Mouse (Mus musculus) hindbrain, embryonic 15.5 days (tissue): ENCODE measurements at regions not wholly inside any gene's neighbourhood (a gene's known extent, or its start where the extent isn't known, plus 50 kb on each side); places are given as distances from the start of the nearest gene placed in this dataset.
A peak's percentile ranks its signal among the peaks of the same experiment; 100 is the strongest.

ENCODE experiments used
- ATAC-seq: fragments of 200-750 bp; cut with Nextera tagmentation; 2 replicates; pipeline ENCODE4 v1.8.0; 2017; ENCODE audit warnings: low read depth, moderate number of reproducible peaks, moderate TSS enrichment; ENCODE audit not compliant: low FRiP score
- H3K27ac ChIP-seq: fragments of 300-500 bp; sonication (generic); replicated peaks from 2 replicates; pipeline ENCODE4 v1.5.1; 2015; ENCODE audit warnings: mild to moderate bottlenecking, inconsistent platforms
- H3K27me3 ChIP-seq: fragments of 300-500 bp; sonication (generic); 2 replicates; pipeline ENCODE4 v1.6.1; 2015; ENCODE audit warnings: control low read depth, inconsistent platforms
- H3K36me3 ChIP-seq: fragments of 300-500 bp; sonication (generic); 2 replicates; pipeline ENCODE4 v1.6.1; 2015; ENCODE audit warnings: control low read depth, inconsistent platforms
- H3K4me1 ChIP-seq: fragments of 300-500 bp; sonication (generic); replicated peaks from 2 replicates; pipeline ENCODE4 v1.6.1; 2015; ENCODE audit warnings: control low read depth, inconsistent platforms
- H3K4me2 ChIP-seq: fragments of 300-500 bp; sonication (generic); 2 replicates; pipeline ENCODE4 v1.6.1; 2015; ENCODE audit warnings: moderate library complexity, mild to moderate bottlenecking, inconsistent platforms
- H3K4me3 ChIP-seq: fragments of 300-500 bp; sonication (generic); 2 replicates; pipeline ENCODE4 v1.5.1; 2015; ENCODE audit warnings: mild to moderate bottlenecking, inconsistent platforms
- H3K9ac ChIP-seq: fragments of 300-500 bp; sonication (generic); 2 replicates; pipeline ENCODE4 v1.6.1; 2015; ENCODE audit warnings: inconsistent platforms
- H3K9me3 ChIP-seq: fragments of 300-500 bp; sonication (generic); 2 replicates; pipeline ENCODE4 v1.6.1; 2016; ENCODE audit warnings: control low read depth, inconsistent platforms
- WGBS: fragments of 180-500 bp; shearing (Covaris S2); methylation state at CpG from one replicate; pipeline ENCODE4 v1.1.7; 2015; 5-methylcytosine and 5-hydroxymethylcytosine counted together

GRCm38 (mm10) chr13:63980012-63980691 lies 108.9 kb downstream of the Hsd17b3 start:
- Histone ChIP-seq H3K9ac (no peak overlapping the region), H3K27ac (no peak overlapping the region), H3K27me3 (peaks cover 4% of the 10 kb centered on the region; the same call in 1 of the 2 replicates), H3K4me1 (peaks cover 17% of the 10 kb centered on the region), H3K9me3 (no peaks in the 10 kb centered on the region), H3K4me2 (no peak overlapping the region), H3K4me3 (no peak overlapping the region), H3K36me3 (no peaks in the 10 kb centered on the region)
- ATAC-seq = peak; percentile 63; the same call in 1 of the 2 replicates
- 5% methylated on average over 7 of the region's 7 CpGs for WGBS

- Histone ChIP-seq H3K4me1 (peaks cover 16% of the 10 kb centered on the region), H3K36me3 (no peaks in the 10 kb centered on the region), H3K4me3 (no peak overlapping the region), H3K9me3 (no peaks in the 10 kb centered on the region), H3K27ac (0 out of 2 replicates have a peak overlapping the region, but pooled peaks have one; percentile 8), H3K9ac (no peak overlapping the region), H3K27me3 (peaks cover 4% of the 10 kb centered on the region; the same call in 1 of the 2 replicates), H3K4me2 (no peak overlapping the region)
- no peak for ATAC-seq
- WGBS = 19% methylated on average over 1 of the region's 1 CpGs
Measured at GRCm38 (mm10) chr13:63979581-63979980, 109.4 kb downstream of the Hsd17b3 start.

- Histone ChIP-seq H3K27me3 (no peaks in the 10 kb centered on the region), H3K4me3 (no peak overlapping the region), H3K9me3 (no peaks in the 10 kb centered on the region), H3K36me3 (no peaks in the 10 kb centered on the region), H3K4me2 (no peak overlapping the region), H3K4me1 (no peaks in the 10 kb centered on the region), H3K9ac (no peak overlapping the region), H3K27ac (no peak overlapping the region)
- ATAC-seq = no peak
- 70% methylated on average over 2 of the region's 2 CpGs for WGBS
Measured at GRCm38 (mm10) chr13:63969907-63970306, 119.1 kb downstream of the Hsd17b3 start.

GRCm38 (mm10) chr13:63968623-63969022 lies 120.4 kb downstream of the Hsd17b3 start:
- ATAC-seq = no peak
- Histone ChIP-seq H3K4me1 (no peaks in the 10 kb centered on the region), H3K27ac (no peak overlapping the region), H3K9me3 (no peaks in the 10 kb centered on the region), H3K9ac (no peak overlapping the region), H3K4me3 (no peak overlapping the region), H3K27me3 (no peaks in the 10 kb centered on the region), H3K4me2 (no peak overlapping the region), H3K36me3 (no peaks in the 10 kb centered on the region)
- WGBS = 70% methylated on average over 3 of the region's 3 CpGs

- ATAC-seq = no peak
- H3K36me3 ChIP-seq = no peaks in the 10 kb centered on the region
- no peak overlapping the region for H3K4me3 ChIP-seq
- no peak overlapping the region for H3K4me2 ChIP-seq
- WGBS = 49% methylated on average over 5 of the region's 5 CpGs
- H3K9ac ChIP-seq = no peak overlapping the region
- H3K27me3 ChIP-seq = no peaks in the 10 kb centered on the region
- H3K27ac ChIP-seq = no peak overlapping the region
- no peaks in the 10 kb centered on the region for H3K4me1 ChIP-seq
- no peaks in the 10 kb centered on the region for H3K9me3 ChIP-seq
Measured at GRCm38 (mm10) chr13:63957098-63957497, 131.9 kb downstream of the Hsd17b3 start.

- ATAC-seq = no peak
Measured at GRCm38 (mm10) chr13:63954305-63954704, 134.7 kb downstream of the Hsd17b3 start.

GRCm38 (mm10) chr13:63951922-63952734 lies 136.9 kb downstream of the Hsd17b3 start:
- Histone ChIP-seq H3K4me2 (no peak overlapping the region), H3K27ac (no peak overlapping the region), H3K36me3 (no peaks in the 10 kb centered on the region), H3K9ac (no peak overlapping the region), H3K4me3 (no peak overlapping the region), H3K27me3 (no peaks in the 10 kb centered on the region), H3K4me1 (0 out of 2 replicates have a peak, but pooled peaks cover 4% of the 10 kb centered on the region), H3K9me3 (no peaks in the 10 kb centered on the region)
- peak; percentile 11; the same call in 1 of the 2 replicates for ATAC-seq
- WGBS = 28% methylated on average over 9 of the region's 9 CpGs

More at GRCm38 (mm10) chr13:63954305-63954704, 134.7 kb downstream of the Hsd17b3 start:
- H3K27ac ChIP-seq = no peak overlapping the region
- 98% methylated on average over 2 of the region's 2 CpGs for WGBS
- no peaks in the 10 kb centered on the region for H3K9me3 ChIP-seq
- no peak overlapping the region for H3K4me3 ChIP-seq
- H3K4me1 ChIP-seq = 0 out of 2 replicates have a peak, but pooled peaks cover 4% of the 10 kb centered on the region
- no peaks in the 10 kb centered on the region for H3K36me3 ChIP-seq
- no peak overlapping the region for H3K4me2 ChIP-seq
- H3K9ac ChIP-seq = no peak overlapping the region
- H3K27me3 ChIP-seq = no peaks in the 10 kb centered on the region

GRCm38 (mm10) chr13:63951136-63951535 lies 136.1 kb downstream of the Ercc6l2 start:
- Histone ChIP-seq H3K4me1 (0 out of 2 replicates have a peak, but pooled peaks cover 4% of the 10 kb centered on the region), H3K9ac (no peak overlapping the region), H3K4me3 (no peak overlapping the region), H3K36me3 (no peaks in the 10 kb centered on the region), H3K27ac (no peak overlapping the region), H3K9me3 (no peaks in the 10 kb centered on the region), H3K27me3 (no peaks in the 10 kb centered on the region), H3K4me2 (no peak overlapping the region)
- 78% methylated on average over 8 of the region's 8 CpGs for WGBS
- no peak for ATAC-seq
